Mouse (Mus musculus): ENCODE results near the gene Itpkb.

Gene Itpkb

GRCm38 (mm10) chr1:180343434-180344210 is 13.3 kb downstream of the Itpkb start:
- DNase-seq (ENCODE audit: low spot score in 2 of 2) = no peak

GRCm38 (mm10) chr1:180345098-180345497 is 14.8 kb downstream of the Itpkb start:
- DNase-seq (ENCODE audit: low spot score in 2 of 2) = no peak

GRCm38 (mm10) chr1:180347059-180347458 is 16.8 kb downstream of the Itpkb start:
- DNase-seq (ENCODE audit: low spot score in 2 of 2) = no peak

GRCm38 (mm10) chr1:180347907-180348306 is 17.6 kb downstream of the Itpkb start:
- no peak for DNase-seq (ENCODE audit: low spot score in 2 of 2)

- DNase-seq (ENCODE audit: low spot score in 2 of 2) = no peak
Observed at GRCm38 (mm10) chr1:180349090-180349489, 18.8 kb downstream of the Itpkb start.

GRCm38 (mm10) chr1:180352258-180352657 is 22.0 kb downstream of the Itpkb start:
- no peak for DNase-seq (ENCODE audit: low spot score in 2 of 2)

- no peak for DNase-seq (ENCODE audit: low spot score in 2 of 2)
Observed at GRCm38 (mm10) chr1:180354129-180354528, 23.8 kb downstream of the Itpkb start.

- DNase-seq (ENCODE audit: low spot score in 2 of 2) = no peak
Observed at GRCm38 (mm10) chr1:180354976-180355730, 24.9 kb downstream of the Itpkb start.

GRCm38 (mm10) chr1:180356176-180356575 is 25.9 kb downstream of the Itpkb start:
- no peak for DNase-seq (ENCODE audit: low spot score in 2 of 2)

- no peak for DNase-seq (ENCODE audit: low spot score in 2 of 2)
Observed at GRCm38 (mm10) chr1:180356857-180357256, 26.6 kb downstream of the Itpkb start.

GRCm38 (mm10) chr1:180357893-180358331 is 27.6 kb downstream of the Itpkb start:
- no peak for DNase-seq (ENCODE audit: low spot score in 2 of 2)

- DNase-seq (ENCODE audit: low spot score in 2 of 2) = no peak
Observed at GRCm38 (mm10) chr1:180358466-180358865, 28.2 kb downstream of the Itpkb start.

GRCm38 (mm10) chr1:180359311-180359710 is 29.0 kb downstream of the Itpkb start:
- no peak for DNase-seq (ENCODE audit: low spot score in 2 of 2)

- DNase-seq (ENCODE audit: low spot score in 2 of 2) = no peak
Observed at GRCm38 (mm10) chr1:180362176-180362575, 31.9 kb downstream of the Itpkb start.

GRCm38 (mm10) chr1:180362844-180363243 is 32.6 kb downstream of the Itpkb start:
- DNase-seq (ENCODE audit: low spot score in 2 of 2) = no peak

- no peak for DNase-seq (ENCODE audit: low spot score in 2 of 2)
Observed at GRCm38 (mm10) chr1:180363317-180363716, 33.0 kb downstream of the Itpkb start.

- DNase-seq (ENCODE audit: low spot score in 2 of 2) = peak in 1 of 2 experiments; percentile 30
Observed at GRCm38 (mm10) chr1:180364005-180364404, 33.7 kb downstream of the Itpkb start.

GRCm38 (mm10) chr1:180364720-180365119 is 34.4 kb downstream of the Itpkb start:
- no peak for DNase-seq (ENCODE audit: low spot score in 2 of 2)

GRCm38 (mm10) chr1:180365180-180365810 is 35.0 kb downstream of the Itpkb start:
- peak; percentile 60 to 82 for DNase-seq (ENCODE audit: low spot score in 2 of 2)

GRCm38 (mm10) chr1:180365983-180366811 is 35.9 kb downstream of the Itpkb start:
- DNase-seq (ENCODE audit: low spot score in 2 of 2) = no peak

- no peak for DNase-seq (ENCODE audit: low spot score in 2 of 2)
Observed at GRCm38 (mm10) chr1:180367045-180367619, 36.8 kb downstream of the Itpkb start.
